Mouse (Mus musculus) G1E (cell line): ENCODE results near the gene Fbxw15. TPM values are rescaled to one million over a fixed set of nuclear protein-coding genes. Genes with fewer than 3 reads are reported as not detected.

ENCODE experiments used
- ATAC-seq: 2 replicates; pipeline ENCODE4 v1.8.0; 2016; ENCODE audit warnings: mild to moderate bottlenecking; ENCODE audit not compliant: insufficient number of reproducible peaks, poor library complexity, low FRiP score, severe bottlenecking; ENCODE audit errors: extremely low read depth
- DNase-seq: peaks from one replicate; pipeline ENCODE4 v3.0.0; 2012; ENCODE audit warnings: low spot score
- H3K27me3 ChIP-seq: 2 replicates; pipeline ENCODE4 v1.6.1; 2012; ENCODE audit warnings: mild to moderate bottlenecking, low read length, inconsistent platforms; ENCODE audit not compliant: insufficient read depth
- H3K36me3 ChIP-seq: replicated peaks from 2 replicates; pipeline ENCODE3; 2012; ENCODE audit warnings: mild to moderate bottlenecking, inconsistent platforms
- H3K4me1 ChIP-seq: 2 replicates; pipeline ENCODE4 v1.6.1; 2012; ENCODE audit warnings: low read depth, low read length, inconsistent platforms, mixed read lengths; ENCODE audit not compliant: insufficient read depth
- H3K4me3 ChIP-seq: 2 replicates; pipeline ENCODE4 v1.5.1; 2012; ENCODE audit warnings: low read depth, mild to moderate bottlenecking, inconsistent platforms, low read length, moderate library complexity, mixed read lengths
- H3K9me3 ChIP-seq: replicated peaks from 2 replicates; pipeline ENCODE4 v1.6.1; 2012; ENCODE audit warnings: inconsistent platforms
- CTCF ChIP-seq: IDR thresholded peaks from 2 replicates; pipeline ENCODE4 v1.5.1; 2012; ENCODE audit warnings: low read depth, low read length, inconsistent platforms, mixed read lengths
- GATA1 ChIP-seq: IDR thresholded peaks from 2 replicates; pipeline ENCODE4 v1.6.1; 2012; ENCODE audit warnings: borderline replicate concordance, low read length, inconsistent platforms, mixed read lengths
- GATA2 ChIP-seq: IDR thresholded peaks from 2 replicates; pipeline ENCODE4 v1.6.1; 2012; ENCODE audit warnings: low read depth, low read length, inconsistent platforms, borderline replicate concordance
- POLR2AphosphoS5 ChIP-seq: IDR thresholded peaks from 2 replicates; pipeline ENCODE4 v1.6.1; 2012; ENCODE audit warnings: low read depth, low read length, inconsistent platforms; ENCODE audit not compliant: insufficient replicate concordance
- TAL1 ChIP-seq: conservative IDR thresholded peaks from 2 replicates; pipeline ENCODE4 v1.6.1; 2012; ENCODE audit warnings: low read depth, low read length, inconsistent platforms, mixed read lengths
- polyA plus RNA-seq: library from polyadenylated mRNA; stranded (reverse); fragments of >175 nt; gene quantifications from 2 replicates; pipeline ENCODE4 v1.2.3, GENCODE M21; 2012
- total RNA-seq, 2 experiments: library from RNA; stranded (forward) in 1 of 2; stranded (reverse) in 1 of 2; fragments of 200-1000 nt in 1 of 2; fragments of >200 nt in 1 of 2; fragmentation: Nextera tagmentation in 1 of 2; gene quantifications; 2 replicates each; pipeline ENCODE4 v1.2.3; 2014 to 2017

The Fbxw15 gene
- total and polyA plus RNA-seq, 3 experiments: not detected

DNA sequence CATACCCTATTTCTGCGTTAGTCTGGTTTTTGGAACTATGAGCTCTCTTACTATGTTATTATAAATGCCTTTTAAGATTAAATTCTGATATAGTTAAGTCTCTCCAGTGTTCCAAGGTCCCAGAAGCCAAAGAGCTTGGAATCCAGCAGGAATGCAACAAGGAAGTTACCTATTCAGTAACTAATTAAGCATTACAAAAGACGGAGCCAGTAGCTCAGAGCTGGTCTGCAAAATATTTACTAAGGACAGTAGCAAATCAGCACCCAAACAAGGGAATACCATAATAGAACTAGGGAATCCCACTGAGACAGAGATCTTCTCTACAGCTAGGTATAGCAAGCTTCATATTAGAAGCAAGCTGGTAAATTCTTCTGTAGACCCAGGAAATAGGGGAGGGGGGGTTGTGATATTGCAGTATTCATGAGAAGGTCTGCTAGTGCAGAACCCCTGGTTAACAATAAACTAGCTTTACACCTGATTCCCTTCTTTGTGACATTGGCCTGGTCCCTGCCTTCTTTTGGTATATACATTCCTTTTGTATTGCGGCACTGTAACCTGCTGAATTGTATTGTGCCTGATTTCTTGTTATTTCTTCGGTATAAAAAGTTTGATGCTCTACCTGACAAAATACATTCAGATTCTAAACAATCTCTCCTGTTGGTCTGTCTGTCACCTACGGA lies 44.5 kb downstream of the Fbxw15 start:
- Histone ChIP-seq H3K36me3 (no peaks in the 10 kb centered on the region), H3K27me3 (no peaks in the 10 kb centered on the region), H3K4me3 (no peak overlapping the region), H3K4me1 (no peaks in the 10 kb centered on the region), H3K9me3 (no peaks in the 10 kb centered on the region)
- TF ChIP-seq GATA2 (no peak), GATA1 (no peak), CTCF (no peak), TAL1 (no peak), POLR2AphosphoS5 (no peak)
- no peak for DNase-seq
- ATAC-seq: no peak

Other genes with a start within 250 kb of the Fbxw15 start
- not detected in 2 replicates for gene Fbxw28, start 228.6 kb downstream of the Fbxw15 start, total RNA-seq (2014; fragmentation: Nextera tagmentation)
- gene Fbxw28, start 228.6 kb downstream of the Fbxw15 start, total RNA-seq (2017): not detected in 2 replicates
- not detected in 2 replicates for gene Fbxw28, start 228.6 kb downstream of the Fbxw15 start, polyA plus RNA-seq
- not detected in 2 replicates for gene Fbxw22, start 164.0 kb downstream of the Fbxw15 start, total RNA-seq (2014; fragmentation: Nextera tagmentation)
- 0.06 and 0.11 TPM in 2 replicates for gene Fbxw22, start 164.0 kb downstream of the Fbxw15 start, total RNA-seq (2017)
- gene Fbxw22, start 164.0 kb downstream of the Fbxw15 start, polyA plus RNA-seq: not detected in 2 replicates
- gene Fbxw16, start 119.1 kb downstream of the Fbxw15 start, total RNA-seq (2014; fragmentation: Nextera tagmentation): not detected in 2 replicates
- gene Fbxw16, start 119.1 kb downstream of the Fbxw15 start, total RNA-seq (2017): not detected in 2 replicates
- gene Fbxw16, start 119.1 kb downstream of the Fbxw15 start, polyA plus RNA-seq: not detected in 2 replicates
- not detected in 2 replicates for gene Fbxw19, start 72.4 kb downstream of the Fbxw15 start, total RNA-seq (2014; fragmentation: Nextera tagmentation)
- gene Fbxw19, start 72.4 kb downstream of the Fbxw15 start, total RNA-seq (2017): 0.11 TPM in 1 of 2 replicates, not detected in the other
- gene Fbxw19, start 72.4 kb downstream of the Fbxw15 start, polyA plus RNA-seq: not detected in 2 replicates
- not detected in 2 replicates for gene Fbxw24, start 57.8 kb upstream of the Fbxw15 start, total RNA-seq (2014; fragmentation: Nextera tagmentation)
- gene Fbxw24, start 57.8 kb upstream of the Fbxw15 start, total RNA-seq (2017): not detected in 2 replicates
- gene Fbxw24, start 57.8 kb upstream of the Fbxw15 start, polyA plus RNA-seq: not detected in 2 replicates
- gene Fbxw25, start 96.4 kb upstream of the Fbxw15 start, total RNA-seq (2014; fragmentation: Nextera tagmentation): not detected in 2 replicates
- not detected in 2 replicates for gene Fbxw25, start 96.4 kb upstream of the Fbxw15 start, total RNA-seq (2017)
- not detected in 2 replicates for gene Fbxw25, start 96.4 kb upstream of the Fbxw15 start, polyA plus RNA-seq
- not detected in 2 replicates for gene Fbxw18, start 134.4 kb upstream of the Fbxw15 start, total RNA-seq (2014; fragmentation: Nextera tagmentation)
- 0.06 TPM in 1 of 2 replicates, not detected in the other for gene Fbxw18, start 134.4 kb upstream of the Fbxw15 start, total RNA-seq (2017)
- gene Fbxw18, start 134.4 kb upstream of the Fbxw15 start, polyA plus RNA-seq: not detected in 2 replicates
- gene Fbxw26, start 177.8 kb upstream of the Fbxw15 start, total RNA-seq (2014; fragmentation: Nextera tagmentation): not detected in 2 replicates
- 0.11 TPM in 1 of 2 replicates, not detected in the other for gene Fbxw26, start 177.8 kb upstream of the Fbxw15 start, total RNA-seq (2017)
- not detected in 2 replicates for gene Fbxw26, start 177.8 kb upstream of the Fbxw15 start, polyA plus RNA-seq
- not detected in 2 replicates for gene Fbxw27, start 222.4 kb upstream of the Fbxw15 start, total RNA-seq (2014; fragmentation: Nextera tagmentation)
- gene Fbxw27, start 222.4 kb upstream of the Fbxw15 start, total RNA-seq (2017): 0.33 and 0.41 TPM in 2 replicates
- not detected in 2 replicates for gene Fbxw27, start 222.4 kb upstream of the Fbxw15 start, polyA plus RNA-seq
- not detected in 2 replicates for gene Spink8, start 244.0 kb upstream of the Fbxw15 start, total RNA-seq (2014; fragmentation: Nextera tagmentation)
- 15.7 and 16.0 TPM in 2 replicates for gene Spink8, start 244.0 kb upstream of the Fbxw15 start, total RNA-seq (2017)
- gene Spink8, start 244.0 kb upstream of the Fbxw15 start, polyA plus RNA-seq: not detected in 2 replicates